In genomic region chr9:71704332-71705014, GRCm38 (mm10) we compare ENCODE assay signal across 15 mouse cellular contexts.
"Had no signal": no experiment of that assay in that cellular context is flagged by ENCODE, and none has a peak within 500 bp of the region (broad histone marks: within the 10 kb centered on the region; RNA-seq: fewer than 3 reads in every experiment).

No protein-coding gene starts in this region.

- H3K4me1 ChIP-seq: megakaryocyte, embryonic 14.5 days; midbrain, embryonic 15.5 days; neural tube, embryonic 12.5 days had no signal

- H3K36me3 ChIP-seq: limb, embryonic 10.5 days; liver, embryonic 12.5 days; midbrain, embryonic 15.5 days; neural tube, embryonic 12.5 days had no signal

- H3K27me3 ChIP-seq: liver, embryonic 12.5 days; lung, embryonic 15.5 days; midbrain, embryonic 15.5 days; neural tube, embryonic 12.5 days had no signal

- ATAC-seq: inflammation-experienced regulatory T-cells, adult 6 months; liver, embryonic 12.5 days; liver, postnatal 0 days; midbrain, embryonic 15.5 days had no signal

- DNase-seq: liver, postnatal 0 days; lung, postnatal 14 days; right cerebral cortex, postnatal 25 days; thymus, postnatal 4 days had no signal

- H3K9ac ChIP-seq: liver, embryonic 12.5 days; liver, postnatal 0 days; lung, embryonic 15.5 days; midbrain, embryonic 15.5 days; neural tube, embryonic 12.5 days had no signal

- H3K27ac ChIP-seq: left cerebral cortex, adult 2 months; limb, embryonic 10.5 days; liver, embryonic 12.5 days; lung, embryonic 15.5 days; macrophage; midbrain, embryonic 15.5 days; neural tube, embryonic 12.5 days; stomach, postnatal 0 days had no signal

- H3K4me2 ChIP-seq: liver, embryonic 12.5 days; lung, embryonic 15.5 days; midbrain, embryonic 11.5 days; midbrain, embryonic 15.5 days; neural tube, embryonic 12.5 days had no signal

- H3K4me3 ChIP-seq: left cerebral cortex, adult 2 months; limb, embryonic 10.5 days; liver, embryonic 12.5 days; lung, embryonic 15.5 days; midbrain, embryonic 15.5 days; neural tube, embryonic 12.5 days had no signal

- H3K9me3 ChIP-seq: limb, embryonic 10.5 days; liver, embryonic 12.5 days; lung, embryonic 15.5 days; midbrain, embryonic 15.5 days; neural tube, embryonic 12.5 days had no signal
